Mouse (Mus musculus) gastrocnemius, postnatal 36 days (tissue): Measurements from ENCODE around the gene Adamtsl2. TPM values are rescaled to one million over a fixed set of nuclear protein-coding genes. Genes with fewer than 3 reads are reported as not detected.

Experiments used
- DNase-seq, 2 experiments: peaks; one replicate each; pipeline ENCODE4 v3.0.0; 2022
- intact Hi-C: fragments of 180-260 bp; cut with DNase I; formaldehyde crosslinking; loops from one replicate; pipeline ENCODE4 v1.15.1; 2025
- total RNA-seq, 2 experiments: library from RNA; stranded (reverse); gene quantifications; 2 replicates each; pipeline ENCODE4 v1.2.3; 2021

Adamtsl2 gene
- total RNA-seq, 2 experiments from 2014 or later, result 7.7 to 10.4 TPM

- intact Hi-C loops, result no loop called here
- no peak for DNase-seq
These were observed 7.2 kb upstream of the Adamtsl2 start, which contains the start of gene Mymk for GRCm38 (mm10) chr2:27071978-27072377. Gene Mymk (minus strand): TSS chr2:27072179.

GRCm38 (mm10) chr2:27073407-27073806, 5.8 kb upstream of the Adamtsl2 start:
- intact Hi-C loops, result no loop called here
- no peak for DNase-seq

GRCm38 (mm10) chr2:27074804-27075203, 4.4 kb upstream of the Adamtsl2 start:
- peak in 1 of 2 experiments; percentile 48 for DNase-seq
- intact Hi-C loops, result no loop called here

- DNase-seq, result peak in 1 of 2 experiments; percentile 41
- intact Hi-C loops, result no loop called here
These were observed 3.7 kb upstream of the Adamtsl2 start for GRCm38 (mm10) chr2:27075485-27075884.

GRCm38 (mm10) chr2:27077655-27078244, 1.4 kb upstream of the Adamtsl2 start:
- intact Hi-C loops, result loop anchor here (2.0 kb wide), 1 partner anchor 157 kb away; no protein-coding TSS in a partner anchor
- no peak for DNase-seq

- no peak for DNase-seq
- intact Hi-C loops, result loop anchor here (2.0 kb wide), 1 partner anchor 156 kb away; no protein-coding TSS in a partner anchor
These were observed 867 bp upstream of the Adamtsl2 start for GRCm38 (mm10) chr2:27078312-27078711.

- intact Hi-C loops, result loop anchor here (2.0 kb wide), 1 partner anchor 155 kb away; no protein-coding TSS in a partner anchor
These were observed 470 bp downstream of the Adamtsl2 start for GRCm38 (mm10) chr2:27079649-27080048.

GRCm38 (mm10) chr2:27083761-27084475, 4.7 kb downstream of the Adamtsl2 start:
- DNase-seq, result no peak

More at GRCm38 (mm10) chr2:27079649-27080048, 470 bp downstream of the Adamtsl2 start:
- no peak for DNase-seq

GRCm38 (mm10) chr2:27084963-27085362, 5.8 kb downstream of the Adamtsl2 start:
- intact Hi-C loops, result no loop called here
- DNase-seq, result no peak

More at GRCm38 (mm10) chr2:27083761-27084475, 4.7 kb downstream of the Adamtsl2 start:
- intact Hi-C loops, result no loop called here

GRCm38 (mm10) chr2:27085801-27086200, 6.6 kb downstream of the Adamtsl2 start:
- no peak for DNase-seq
- intact Hi-C loops, result no loop called here

- DNase-seq, result no peak
- intact Hi-C loops, result no loop called here
These were observed 7.4 kb downstream of the Adamtsl2 start for GRCm38 (mm10) chr2:27086483-27087010.

GRCm38 (mm10) chr2:27087581-27087980, 8.4 kb downstream of the Adamtsl2 start:
- intact Hi-C loops, result no loop called here
- no peak for DNase-seq

GRCm38 (mm10) chr2:27088071-27088644, 9.0 kb downstream of the Adamtsl2 start:
- intact Hi-C loops, result no loop called here
- peak; percentile 71 to 82 for DNase-seq

GRCm38 (mm10) chr2:27088700-27089099, 9.5 kb downstream of the Adamtsl2 start:
- intact Hi-C loops, result no loop called here
- DNase-seq, result no peak

GRCm38 (mm10) chr2:27089238-27089637, 10.1 kb downstream of the Adamtsl2 start:
- no peak for DNase-seq

GRCm38 (mm10) chr2:27095178-27095577, 16.0 kb downstream of the Adamtsl2 start:
- intact Hi-C loops, result no loop called here
- DNase-seq, result no peak

More at GRCm38 (mm10) chr2:27089238-27089637, 10.1 kb downstream of the Adamtsl2 start:
- intact Hi-C loops, result no loop called here

GRCm38 (mm10) chr2:27096341-27096981, 17.3 kb downstream of the Adamtsl2 start:
- no peak for DNase-seq
- intact Hi-C loops, result no loop called here

- intact Hi-C loops, result no loop called here
- DNase-seq, result no peak
These were observed 18.1 kb downstream of the Adamtsl2 start for GRCm38 (mm10) chr2:27097241-27097656.

- no peak for DNase-seq
- intact Hi-C loops, result no loop called here
These were observed 18.6 kb downstream of the Adamtsl2 start for GRCm38 (mm10) chr2:27097776-27098175.

- intact Hi-C loops, result no loop called here
These were observed 24.4 kb downstream of the Adamtsl2 start for GRCm38 (mm10) chr2:27103554-27103953.

More at GRCm38 (mm10) chr2:27103554-27103953, 24.4 kb downstream of the Adamtsl2 start:
- DNase-seq, result no peak
